In genomic region chr6:137747174-137747928, GRCm38 (mm10) we compare ENCODE assay signal across 9 mouse cellular contexts. TPM values are rescaled to one million over a fixed set of nuclear protein-coding genes. Genes with fewer than 3 reads are reported as not detected.
A peak's percentile ranks its signal among the peaks of the same experiment; 100 is the strongest.
DNase-seq lines count a peak whose midpoint lies in the region; ATAC-seq lines count a peak whose summit lies in the region.
"Had no signal": no experiment of that assay in that cellular context is flagged by ENCODE, and none has a peak within 500 bp of the region (broad histone marks: within the 10 kb centered on the region; RNA-seq: fewer than 3 reads in every experiment).

No protein-coding gene starts in this region.

- no peak overlapping the region for H3K27ac ChIP-seq in forebrain, embryonic 15.5 days (replicated peaks)
- H3K27ac ChIP-seq in forebrain, embryonic 11.5 days (ENCODE audit: low read depth, low read length), result no peak overlapping the region
- no peak overlapping the region for H3K27ac ChIP-seq in midbrain, embryonic 16.5 days (ENCODE audit: low read length)
- no peak overlapping the region for H3K27ac ChIP-seq in midbrain, embryonic 10.5 days (replicated peaks)
- H3K27ac ChIP-seq: heart, embryonic 13.5 days had no signal

- ATAC-seq in forebrain, embryonic 15.5 days (replicated peaks), result 0 out of 2 replicates have a peak, but pooled peaks have one; percentile 29
- no peak for ATAC-seq in forebrain, embryonic 11.5 days (replicated peaks; ENCODE audit: low FRiP score)
- ATAC-seq in midbrain, embryonic 16.5 days, result 0 out of 2 replicates have a peak, but pooled peaks have one; percentile 36
- peak; percentile 98 for ATAC-seq in granulocyte monocyte progenitor cell, adult 5-6 weeks (replicated peaks; ENCODE audit: poor library complexity, severe bottlenecking)
- ATAC-seq in neutrophil, adult 5-6 weeks (ENCODE audit: extremely low read depth, insufficient number of reproducible peaks, low FRiP score, poor library complexity, severe bottlenecking), result peak; percentile 94

- H3K4me1 ChIP-seq in forebrain, embryonic 15.5 days, result no peaks in the 10 kb centered on the region
- no peaks in the 10 kb centered on the region for H3K4me1 ChIP-seq in forebrain, embryonic 11.5 days (replicated peaks; ENCODE audit: control insufficient read depth, insufficient read depth, low read length)
- H3K4me1 ChIP-seq in midbrain, embryonic 16.5 days (ENCODE audit: control insufficient read depth, insufficient read depth, low read length), result no peaks in the 10 kb centered on the region
- no peaks in the 10 kb centered on the region for H3K4me1 ChIP-seq in midbrain, embryonic 10.5 days
- H3K4me1 ChIP-seq: heart, embryonic 13.5 days had no signal

- H3K9ac ChIP-seq in forebrain, embryonic 15.5 days (replicated peaks), result no peak overlapping the region
- no peak overlapping the region for H3K9ac ChIP-seq in forebrain, embryonic 11.5 days (ENCODE audit: low read length)
- H3K9ac ChIP-seq in midbrain, embryonic 16.5 days (ENCODE audit: low read depth, low read length), result no peak overlapping the region
- H3K9ac ChIP-seq: heart, embryonic 13.5 days had no signal

- H3K9me3 ChIP-seq in forebrain, embryonic 15.5 days, result no peaks in the 10 kb centered on the region
- no peaks in the 10 kb centered on the region for H3K9me3 ChIP-seq in forebrain, embryonic 11.5 days (ENCODE audit: control insufficient read depth, low read length)
- H3K9me3 ChIP-seq in midbrain, embryonic 16.5 days (replicated peaks; ENCODE audit: control insufficient read depth, low read length, poor library complexity, severe bottlenecking), result no peaks in the 10 kb centered on the region
- H3K9me3 ChIP-seq in midbrain, embryonic 10.5 days (replicated peaks), result no peaks in the 10 kb centered on the region
- H3K9me3 ChIP-seq: heart, embryonic 13.5 days had no signal

- H3K36me3 ChIP-seq in forebrain, embryonic 15.5 days, result peaks cover 83% of the 10 kb centered on the region
- peaks cover 8% of the 10 kb centered on the region; the same call in 1 of the 2 replicates for H3K36me3 ChIP-seq in forebrain, embryonic 11.5 days (ENCODE audit: control insufficient read depth, insufficient read depth, low read length)
- peaks cover 32% of the 10 kb centered on the region for H3K36me3 ChIP-seq in midbrain, embryonic 16.5 days (ENCODE audit: control insufficient read depth, insufficient read depth, low read length)
- peaks cover 98% of the 10 kb centered on the region for H3K36me3 ChIP-seq in midbrain, embryonic 10.5 days

- H3K4me3 ChIP-seq in forebrain, embryonic 15.5 days, result no peak overlapping the region
- H3K4me3 ChIP-seq in forebrain, embryonic 11.5 days (ENCODE audit: low read depth, low read length), result no peak overlapping the region
- H3K4me3 ChIP-seq in midbrain, embryonic 16.5 days (ENCODE audit: low read depth, low read length), result no peak overlapping the region
- H3K4me3 ChIP-seq in midbrain, embryonic 10.5 days, result no peak overlapping the region
- H3K4me3 ChIP-seq: heart, embryonic 13.5 days had no signal

- no peak for DNase-seq in forebrain, embryonic 11.5 days (ENCODE audit: low spot score)
- DNase-seq in midbrain, embryonic 10.5 days (ENCODE audit: low spot score), result no peak
- no peak for DNase-seq in layer of hippocampus, postnatal 14 days (ENCODE audit: low spot score in 2 of 2)
- DNase-seq in heart, postnatal 4 days, result no peak

- WGBS in forebrain, embryonic 15.5 days, result 72% methylated on average over 5 of the region's 5 CpGs
- WGBS in forebrain, embryonic 11.5 days, result 83% methylated on average over 5 of the region's 5 CpGs
- WGBS in midbrain, embryonic 16.5 days, result 75% methylated on average over 5 of the region's 5 CpGs
- 76% methylated on average over 5 of the region's 5 CpGs for WGBS in midbrain, embryonic 10.5 days

- H3K4me2 ChIP-seq in forebrain, embryonic 15.5 days (replicated peaks), result no peak overlapping the region
- H3K4me2 ChIP-seq in forebrain, embryonic 11.5 days (ENCODE audit: low read depth, low read length, severe bottlenecking), result no peak overlapping the region
- no peak overlapping the region for H3K4me2 ChIP-seq in midbrain, embryonic 16.5 days (ENCODE audit: low read length)
- H3K4me2 ChIP-seq: heart, embryonic 13.5 days had no signal

- H3K27me3 ChIP-seq in forebrain, embryonic 15.5 days, result no peaks in the 10 kb centered on the region
- no peaks in the 10 kb centered on the region for H3K27me3 ChIP-seq in forebrain, embryonic 11.5 days (ENCODE audit: control insufficient read depth, insufficient read depth, low read length)
- H3K27me3 ChIP-seq in midbrain, embryonic 16.5 days (ENCODE audit: control insufficient read depth, insufficient read depth, low read depth, low read length), result no peaks in the 10 kb centered on the region
- no peaks in the 10 kb centered on the region for H3K27me3 ChIP-seq in midbrain, embryonic 10.5 days (ENCODE audit: low read depth, poor library complexity, severe bottlenecking)
- H3K27me3 ChIP-seq: heart, embryonic 13.5 days had no signal

RNA-seq across cellular contexts. Expression of gene Dera, which starts 7.0 kb away (rescaled TPM):
- 10.0 and 11.1 TPM in 2 replicates for polyA plus RNA-seq in forebrain, embryonic 15.5 days (2015; fragmentation: Nextera tagmentation; extraction: Ambion mirVana)
- 44.5 and 46.4 TPM in 2 replicates for polyA plus RNA-seq in forebrain, embryonic 11.5 days (2014; fragmentation: Nextera tagmentation; extraction: Ambion mirVana)
- polyA plus RNA-seq in midbrain, embryonic 16.5 days (2015; fragmentation: Nextera tagmentation; extraction: Ambion mirVana), result 10.6 and 12.8 TPM in 2 replicates
- polyA plus RNA-seq in midbrain, embryonic 10.5 days (2016; fragmentation: Nextera tagmentation; extraction: Ambion mirVana), result 59.6 and 68.0 TPM in 2 replicates
- 46.0 and 48.5 TPM in 2 replicates for total RNA-seq in granulocyte monocyte progenitor cell, adult 5-6 weeks (2014; fragmentation: Nextera tagmentation)
- total RNA-seq in granulocyte monocyte progenitor cell, adult 5-6 weeks (2017), result 113 and 143 TPM in 2 replicates
- 20.4 and 26.4 TPM in 2 replicates for total RNA-seq in neutrophil, adult 5-6 weeks (2017)
- 10 to 100 TPM; 10.7 TPM for total RNA-seq in layer of hippocampus, postnatal 14 days (2021)
- total RNA-seq in heart, postnatal 4 days (2021), result 10 to 100 TPM; 20.5 to 23.2 TPM

RNA-seq across cellular contexts. Expression of gene Strap, which starts 12.5 kb away (rescaled TPM):
- polyA plus RNA-seq in forebrain, embryonic 15.5 days (2015; fragmentation: Nextera tagmentation; extraction: Ambion mirVana), result 181 and 182 TPM in 2 replicates
- polyA plus RNA-seq in forebrain, embryonic 11.5 days (2014; fragmentation: Nextera tagmentation; extraction: Ambion mirVana), result 235 and 245 TPM in 2 replicates
- 161 and 170 TPM in 2 replicates for polyA plus RNA-seq in midbrain, embryonic 16.5 days (2015; fragmentation: Nextera tagmentation; extraction: Ambion mirVana)
- polyA plus RNA-seq in midbrain, embryonic 10.5 days (2016; fragmentation: Nextera tagmentation; extraction: Ambion mirVana), result 222 and 233 TPM in 2 replicates
- total RNA-seq in granulocyte monocyte progenitor cell, adult 5-6 weeks (2014; fragmentation: Nextera tagmentation), result 116 and 121 TPM in 2 replicates
- total RNA-seq in granulocyte monocyte progenitor cell, adult 5-6 weeks (2017), result 155 and 171 TPM in 2 replicates
- total RNA-seq in neutrophil, adult 5-6 weeks (2017), result 54.7 and 55.4 TPM in 2 replicates
- 100 to 1,000 TPM; 131 to 134 TPM for total RNA-seq in layer of hippocampus, postnatal 14 days (2021)
- total RNA-seq in heart, postnatal 4 days (2021), result 100 to 1,000 TPM; 115 to 121 TPM
